Mouse (Mus musculus) cerebellum, adult 9-11 months (tissue): Measurements from ENCODE around the gene Pcdh9.

Experiments used
- DNase-seq: peaks from one replicate; pipeline ENCODE4 v3.0.0; 2022

Pcdh9 gene

DNA sequence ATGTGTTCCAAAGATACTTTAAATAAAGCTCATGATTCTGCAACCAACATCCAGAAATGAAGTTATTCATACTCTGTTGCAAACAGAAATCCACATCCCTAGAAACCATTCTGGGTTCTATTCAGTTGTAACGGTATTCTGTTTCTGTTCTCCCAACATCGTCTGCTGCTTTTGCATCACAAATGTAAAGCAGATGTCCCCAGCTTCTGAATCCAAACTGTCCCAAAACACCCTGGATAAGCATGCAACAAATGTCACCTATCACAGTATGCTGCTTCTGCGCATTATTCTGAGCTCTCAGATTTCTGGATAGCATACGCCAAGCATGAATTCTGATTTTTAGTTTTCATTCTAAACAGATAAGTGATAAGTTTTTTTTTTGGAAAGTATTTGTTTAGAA is 516.3 kb downstream of the Pcdh9 start:
- no peak for DNase-seq

DNA sequence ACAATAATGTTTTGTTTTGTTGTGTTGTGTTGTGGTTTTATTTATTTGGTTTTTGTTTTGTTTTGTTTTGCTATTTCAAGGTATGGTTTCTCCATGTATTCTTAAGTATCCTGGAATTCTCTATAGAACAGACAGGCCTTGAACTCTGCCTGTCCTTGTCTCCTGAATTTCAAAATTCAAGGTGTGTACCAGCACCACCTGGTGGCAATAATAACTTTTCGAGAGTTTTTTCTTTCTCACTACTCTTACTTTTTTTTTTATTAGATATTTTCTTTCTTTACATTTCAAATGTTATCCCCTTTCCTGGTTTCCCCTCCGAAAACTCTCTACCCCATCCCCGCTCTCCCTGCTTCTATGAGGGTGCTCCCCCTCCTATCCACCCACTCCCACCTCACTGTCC is 536.3 kb downstream of the Pcdh9 start:
- DNase-seq, result no peak

DNA sequence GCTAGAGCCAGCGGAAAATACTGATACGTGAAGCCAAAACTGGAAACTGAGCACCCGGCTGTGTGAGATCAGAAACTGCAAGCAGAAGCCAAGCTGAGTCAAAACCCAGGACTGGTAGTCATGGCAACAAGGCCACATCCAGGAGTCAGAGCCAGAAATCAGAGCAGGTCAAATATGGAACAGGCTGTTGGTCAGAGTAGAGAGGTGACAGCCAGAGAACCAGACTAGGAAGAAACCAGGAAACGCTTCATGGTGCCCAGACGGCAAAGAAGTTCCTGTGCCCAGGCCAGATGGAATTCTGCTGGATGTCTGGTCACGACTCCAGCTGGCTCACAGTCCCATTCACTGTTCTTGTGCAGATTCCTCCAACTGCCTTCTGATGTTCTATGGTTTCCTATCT is 539.6 kb downstream of the Pcdh9 start:
- DNase-seq, result peak; percentile 98

DNA sequence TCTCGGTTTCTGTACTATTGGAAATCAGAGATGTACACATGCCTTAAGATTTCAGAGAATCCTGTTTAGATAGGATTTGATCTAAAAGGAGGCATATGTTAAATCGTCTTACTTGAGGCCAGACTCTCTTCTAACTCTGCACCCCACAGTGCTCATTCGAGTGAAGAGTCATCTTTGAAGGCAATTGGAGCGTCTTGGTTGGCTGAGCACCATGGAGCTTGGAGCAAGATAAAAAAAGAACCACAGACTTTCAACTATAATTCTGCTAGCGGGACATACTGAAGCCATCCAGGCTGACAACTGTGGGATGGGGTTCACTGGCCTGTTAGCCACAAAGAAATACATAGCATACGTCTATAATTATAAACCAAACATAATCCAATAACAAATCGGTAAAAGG is 541.3 kb downstream of the Pcdh9 start:
- peak; percentile 66 for DNase-seq

DNA sequence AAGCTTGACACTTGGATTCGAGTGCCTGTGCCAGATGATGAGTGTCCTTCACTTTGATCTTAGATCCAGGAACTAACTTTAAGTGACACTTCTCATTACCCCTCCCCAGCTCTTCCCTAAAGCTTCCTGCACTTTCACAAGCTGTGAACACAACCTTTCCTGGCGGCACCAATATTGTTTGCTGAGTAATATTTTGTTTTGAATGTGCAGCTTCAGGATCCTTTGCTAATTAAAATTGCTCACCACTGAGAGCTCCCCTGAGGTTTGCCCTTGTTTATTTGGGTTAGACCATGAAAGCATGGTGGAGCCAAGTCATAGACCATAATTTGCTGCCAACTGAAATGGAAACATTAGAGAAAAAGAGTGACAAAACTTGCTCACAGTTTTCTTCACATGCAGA is 543.4 kb downstream of the Pcdh9 start:
- DNase-seq, result peak; percentile 20

DNA sequence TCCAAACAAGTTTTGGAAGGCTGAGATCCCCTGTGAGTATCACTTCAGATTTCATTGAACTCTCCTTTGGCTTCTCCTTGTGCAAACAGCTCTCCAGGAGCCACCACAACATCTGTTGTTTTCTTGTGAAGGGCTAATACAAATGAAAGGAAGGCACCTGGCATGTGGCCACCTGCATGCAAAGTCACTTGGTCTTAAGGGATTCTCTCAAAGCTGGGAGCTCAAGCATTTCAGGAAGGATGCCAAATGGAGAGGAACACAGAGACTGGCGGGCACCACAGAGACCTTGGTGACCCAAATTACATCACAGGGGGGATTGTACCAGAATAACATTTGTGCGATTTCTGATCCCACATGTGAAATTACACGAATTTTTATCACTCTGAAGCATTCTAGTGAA is 547.7 kb downstream of the Pcdh9 start:
- peak; percentile 69 for DNase-seq

DNA sequence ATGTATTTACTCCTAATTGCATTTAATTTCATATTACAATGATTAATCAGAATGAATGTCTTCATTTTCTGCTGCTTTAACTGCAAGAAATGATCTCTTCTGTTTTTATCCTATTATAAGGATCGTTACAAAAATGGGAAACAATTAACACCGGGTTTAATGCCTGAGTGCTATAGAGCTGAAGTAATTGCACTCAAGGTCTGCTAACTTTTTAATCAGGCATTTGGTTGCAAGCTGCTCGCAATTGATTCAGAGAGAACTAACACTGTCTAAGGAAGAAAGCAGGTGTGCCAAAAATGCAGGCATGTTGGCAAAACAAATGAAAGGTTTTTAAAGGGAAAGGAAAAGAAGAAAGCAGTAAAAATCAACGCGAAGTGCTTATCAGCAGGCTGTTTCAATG is 549.1 kb downstream of the Pcdh9 start:
- DNase-seq, result no peak

DNA sequence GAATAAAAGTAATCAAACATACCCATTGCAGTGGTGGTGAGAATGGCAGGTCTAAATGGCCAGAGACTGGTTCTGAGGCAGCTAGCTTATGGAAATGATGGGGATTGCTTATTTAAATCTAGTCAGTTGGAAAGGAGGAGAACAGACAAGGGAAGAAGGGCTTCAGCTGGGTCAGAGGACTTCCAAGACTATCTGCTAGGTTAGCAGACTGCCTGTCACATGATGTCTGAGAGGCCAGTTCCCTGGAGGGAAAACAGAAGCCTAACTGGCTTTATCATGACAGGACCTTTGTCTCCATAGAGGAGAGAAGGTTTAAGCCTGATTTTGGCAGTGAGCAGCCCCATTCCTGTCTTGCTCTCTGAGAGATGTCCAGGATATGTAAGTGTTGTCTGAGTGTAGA is 561.2 kb downstream of the Pcdh9 start:
- no peak for DNase-seq

DNA sequence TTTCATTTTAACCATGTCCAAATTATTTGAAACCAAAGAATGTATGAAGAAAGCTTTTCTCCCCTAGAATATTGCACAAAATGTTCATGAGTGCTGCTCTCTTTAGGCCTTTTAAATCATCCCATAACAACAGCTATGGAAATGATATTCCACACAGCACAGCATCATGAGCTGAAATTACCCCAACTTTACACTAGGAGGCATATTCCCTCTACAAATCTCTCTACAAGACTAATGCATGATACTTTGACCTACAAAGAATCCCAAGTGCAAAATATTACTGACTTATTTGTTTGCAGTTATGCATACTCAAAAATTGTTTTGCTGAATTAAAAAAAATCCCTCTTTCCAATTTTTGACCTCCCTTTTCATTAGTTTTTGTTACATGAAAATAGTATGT is 573.1 kb downstream of the Pcdh9 start:
- DNase-seq, result peak; percentile 22

DNA sequence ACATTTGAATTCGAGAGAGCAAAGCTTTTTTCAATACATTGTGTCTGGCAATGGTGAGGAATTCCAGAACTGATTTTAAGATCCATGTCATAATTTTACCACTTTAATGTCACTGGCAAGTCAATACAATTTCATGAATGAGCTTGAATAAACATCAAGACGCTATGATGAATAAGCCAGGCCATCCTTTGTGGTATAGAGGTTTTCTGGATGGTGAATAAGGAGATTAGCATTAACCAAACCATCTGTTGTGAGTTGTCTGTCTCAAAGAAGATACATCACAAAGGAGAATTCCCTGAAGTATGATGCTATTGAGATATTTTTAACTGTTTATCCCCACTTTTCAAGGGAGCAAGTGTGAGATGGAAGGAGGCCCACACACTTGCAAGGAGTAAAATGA is 602.1 kb downstream of the Pcdh9 start:
- DNase-seq, result no peak

DNA sequence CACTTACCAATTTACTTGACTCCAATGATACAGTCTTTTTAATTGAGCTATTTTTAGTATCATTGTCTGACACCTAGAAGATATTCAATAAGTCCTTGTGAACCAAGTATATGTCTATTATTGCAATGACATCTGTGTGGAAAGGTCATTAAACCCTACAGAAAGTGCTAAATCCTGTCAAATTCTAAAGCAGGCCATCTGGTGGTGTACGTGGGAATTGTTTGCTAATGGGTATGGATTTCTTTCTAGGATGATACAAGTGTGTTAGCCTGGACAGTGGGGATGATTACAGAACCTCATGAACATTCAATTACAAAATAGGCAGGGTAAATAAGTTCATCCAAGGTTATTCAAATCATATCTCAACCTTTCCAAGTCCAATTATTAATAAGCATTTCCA is 602.8 kb downstream of the Pcdh9 start:
- no peak for DNase-seq

DNA sequence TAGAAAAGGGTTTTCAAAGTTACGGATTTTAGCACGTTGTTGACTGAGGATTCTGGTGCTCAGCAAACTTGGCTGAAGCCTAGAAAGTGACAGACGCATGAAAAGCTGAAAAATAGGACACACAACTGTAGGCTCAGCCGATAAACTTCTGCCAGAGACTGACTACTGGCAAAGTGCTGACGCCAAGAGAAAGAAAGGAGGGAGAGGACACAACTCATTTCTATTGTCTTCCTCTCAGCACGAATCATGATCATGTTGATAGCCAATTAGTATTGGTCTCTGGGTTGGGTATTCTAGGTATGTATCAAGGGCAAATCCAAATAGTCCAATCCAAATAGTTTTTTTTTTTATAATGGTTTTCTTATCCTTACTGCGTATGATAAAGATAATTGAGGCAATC is 605.3 kb downstream of the Pcdh9 start:
- DNase-seq, result no peak

DNA sequence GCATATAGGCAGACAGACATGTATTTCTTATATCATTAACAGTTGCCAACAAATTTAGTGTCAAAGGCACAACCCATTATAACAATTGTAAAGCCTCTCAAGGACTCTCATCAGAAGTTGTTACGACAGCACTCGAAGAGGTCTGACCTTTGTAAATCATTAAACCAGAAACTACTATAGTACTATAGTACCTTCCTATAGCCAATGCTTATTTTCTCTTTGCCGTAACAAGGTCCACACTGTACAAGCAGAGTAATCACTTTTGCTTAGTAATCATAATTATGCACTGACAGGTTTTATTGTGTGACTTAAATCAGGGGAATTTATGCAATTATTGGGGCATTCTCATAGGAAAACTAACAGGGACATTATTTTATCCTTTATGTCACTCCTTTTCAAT is 606.5 kb downstream of the Pcdh9 start:
- no peak for DNase-seq

DNA sequence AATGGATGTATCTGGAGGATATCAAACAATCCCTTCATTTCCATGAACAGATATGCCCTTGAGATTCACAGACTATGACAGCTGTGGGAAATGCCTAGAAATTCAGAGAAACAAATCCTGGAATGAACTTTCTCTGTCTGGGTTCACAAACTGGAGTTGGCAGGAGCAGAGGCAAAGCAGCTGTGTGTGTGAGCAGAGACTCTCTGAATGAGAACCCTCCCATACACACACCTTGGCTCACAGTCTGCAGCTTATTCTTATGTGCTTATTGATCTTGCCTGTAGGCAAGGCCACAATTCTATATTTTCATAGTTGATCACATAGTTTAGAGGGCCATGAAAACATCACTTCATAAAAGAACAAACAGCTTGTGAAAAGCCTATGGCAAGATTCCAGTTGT is 614.8 kb downstream of the Pcdh9 start:
- no peak for DNase-seq

DNA sequence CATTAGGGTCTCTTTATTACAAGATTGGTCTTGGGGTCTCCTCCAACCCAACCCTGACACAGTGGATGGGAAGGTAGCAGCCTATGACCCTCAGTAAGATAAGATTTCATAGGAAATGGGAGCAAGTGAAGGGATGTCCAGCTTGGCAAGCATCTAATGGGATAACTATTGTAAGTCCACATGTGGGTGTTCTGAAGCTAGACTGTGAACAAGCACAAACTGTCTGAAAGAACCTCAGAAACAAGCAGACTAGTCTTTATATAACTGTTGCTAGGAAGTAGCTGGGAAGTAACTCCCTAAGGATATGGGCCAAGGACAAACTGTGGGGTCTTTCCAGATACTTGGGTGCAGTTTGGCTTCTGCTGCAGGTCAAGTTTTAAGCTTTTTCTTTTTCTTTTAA is 615.7 kb downstream of the Pcdh9 start:
- DNase-seq, result no peak

DNA sequence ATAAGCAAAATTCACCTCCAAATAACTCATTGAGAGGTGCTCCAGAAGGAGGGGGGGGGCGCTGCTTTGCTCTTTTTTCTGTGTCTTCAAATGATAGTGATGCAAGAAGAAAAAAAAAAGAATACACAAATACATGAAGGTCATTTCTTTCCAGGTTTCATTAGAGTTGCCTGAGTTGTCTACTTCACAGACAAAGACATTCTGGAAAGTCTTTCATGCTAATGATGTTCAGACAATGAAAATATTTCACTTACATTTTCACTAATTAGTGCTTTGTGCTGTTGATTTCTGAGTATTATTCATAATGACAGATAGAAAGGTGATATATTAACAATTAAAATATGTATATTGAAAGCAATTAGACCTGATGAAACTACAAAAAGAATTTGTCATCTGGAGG is 637.1 kb downstream of the Pcdh9 start:
- DNase-seq, result no peak

DNA sequence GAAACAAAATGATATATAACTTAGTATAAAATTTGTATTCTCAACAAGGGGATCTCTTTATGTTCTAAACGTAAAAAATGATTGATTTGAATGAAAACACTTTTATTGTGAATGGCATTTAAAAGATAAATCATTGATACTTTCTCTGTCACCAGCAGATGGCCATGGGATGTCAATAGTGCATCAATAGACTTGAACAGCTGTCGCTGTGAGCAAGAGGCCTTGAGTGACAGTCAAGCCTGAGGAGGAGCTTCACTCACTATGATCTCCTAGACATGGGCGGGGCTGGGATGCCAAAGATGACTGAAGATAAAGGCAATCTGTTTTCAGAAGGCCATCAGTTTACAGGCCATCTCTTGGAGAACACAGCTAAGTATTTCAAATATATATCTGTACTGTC is 650.2 kb downstream of the Pcdh9 start:
- no peak for DNase-seq

DNA sequence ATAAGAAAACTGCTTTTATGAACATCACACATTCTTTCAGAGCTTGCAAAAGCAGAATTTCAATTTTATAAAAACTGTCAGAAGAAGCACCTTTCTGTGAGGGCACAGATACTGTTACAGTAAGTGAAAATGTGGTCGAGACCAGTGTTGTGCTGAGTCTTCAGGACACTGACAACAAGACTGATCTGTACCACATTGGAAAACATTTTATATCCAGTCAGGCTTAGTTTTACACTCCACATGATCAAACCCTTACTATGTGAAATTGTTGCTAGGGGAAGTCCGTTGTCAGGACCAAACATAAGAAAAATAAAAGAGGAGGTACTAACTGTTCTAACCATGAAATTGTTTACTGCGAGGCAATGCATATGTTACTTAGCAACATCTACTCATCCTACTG is 656.1 kb downstream of the Pcdh9 start:
- DNase-seq, result no peak

DNA sequence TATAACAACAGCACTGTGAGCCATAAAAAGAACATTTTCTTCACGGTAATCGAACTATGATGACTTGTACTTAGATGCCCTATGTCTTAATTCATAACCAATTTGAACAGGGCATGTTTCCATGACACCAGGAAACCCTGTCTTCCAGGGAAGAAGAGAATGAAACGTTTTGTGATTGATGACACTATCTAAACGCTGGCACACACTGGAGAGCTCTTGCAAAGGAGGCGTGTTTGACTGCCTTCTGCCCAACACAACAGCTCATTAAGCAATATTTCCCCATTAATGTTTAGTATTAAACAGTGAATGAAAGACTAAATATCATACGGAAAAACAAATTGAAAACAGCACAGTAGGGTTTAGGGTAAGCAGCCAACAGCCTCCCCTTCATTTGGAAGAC is 656.9 kb downstream of the Pcdh9 start:
- DNase-seq, result no peak

DNA sequence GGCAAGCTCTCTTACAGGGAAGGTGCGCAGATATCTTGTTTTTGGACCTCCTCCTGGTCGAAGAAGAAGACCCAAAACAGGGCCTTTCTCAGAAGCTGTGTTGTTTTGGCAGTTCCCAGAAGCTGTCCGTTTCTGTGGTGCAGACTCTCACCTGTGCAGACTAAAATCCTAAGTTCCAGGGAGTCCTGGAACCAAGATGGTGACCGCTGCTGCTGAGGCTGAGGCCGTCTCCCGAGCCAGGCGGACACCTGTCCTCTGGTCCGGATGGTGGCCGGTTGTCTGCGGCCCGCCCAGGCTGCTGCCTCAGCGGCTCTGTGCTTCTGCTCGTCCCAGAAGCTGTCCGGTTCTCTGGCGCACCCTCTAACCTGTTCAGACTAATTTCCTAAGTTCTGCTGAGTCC is 675.6 kb downstream of the Pcdh9 start:
- peak; percentile 76 for DNase-seq

DNA sequence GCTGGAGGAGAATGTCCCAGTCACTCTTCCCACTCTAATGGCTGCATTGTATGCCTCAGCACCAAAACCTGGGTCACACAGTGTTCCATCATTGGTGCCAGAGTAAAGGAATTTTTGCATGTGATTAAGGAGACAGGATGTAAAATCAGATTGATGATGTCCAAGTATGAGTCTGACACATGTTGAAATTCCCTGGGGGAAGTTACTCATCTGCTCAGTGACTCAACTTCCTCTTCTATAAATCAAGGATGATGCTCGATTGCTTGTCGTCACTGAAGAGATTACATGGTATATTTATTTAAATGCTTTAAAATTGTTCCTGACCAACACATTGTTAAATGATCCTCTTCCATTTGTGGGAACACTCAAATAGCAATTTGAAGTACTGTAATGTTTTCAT is 690.7 kb downstream of the Pcdh9 start:
- no peak for DNase-seq

DNA sequence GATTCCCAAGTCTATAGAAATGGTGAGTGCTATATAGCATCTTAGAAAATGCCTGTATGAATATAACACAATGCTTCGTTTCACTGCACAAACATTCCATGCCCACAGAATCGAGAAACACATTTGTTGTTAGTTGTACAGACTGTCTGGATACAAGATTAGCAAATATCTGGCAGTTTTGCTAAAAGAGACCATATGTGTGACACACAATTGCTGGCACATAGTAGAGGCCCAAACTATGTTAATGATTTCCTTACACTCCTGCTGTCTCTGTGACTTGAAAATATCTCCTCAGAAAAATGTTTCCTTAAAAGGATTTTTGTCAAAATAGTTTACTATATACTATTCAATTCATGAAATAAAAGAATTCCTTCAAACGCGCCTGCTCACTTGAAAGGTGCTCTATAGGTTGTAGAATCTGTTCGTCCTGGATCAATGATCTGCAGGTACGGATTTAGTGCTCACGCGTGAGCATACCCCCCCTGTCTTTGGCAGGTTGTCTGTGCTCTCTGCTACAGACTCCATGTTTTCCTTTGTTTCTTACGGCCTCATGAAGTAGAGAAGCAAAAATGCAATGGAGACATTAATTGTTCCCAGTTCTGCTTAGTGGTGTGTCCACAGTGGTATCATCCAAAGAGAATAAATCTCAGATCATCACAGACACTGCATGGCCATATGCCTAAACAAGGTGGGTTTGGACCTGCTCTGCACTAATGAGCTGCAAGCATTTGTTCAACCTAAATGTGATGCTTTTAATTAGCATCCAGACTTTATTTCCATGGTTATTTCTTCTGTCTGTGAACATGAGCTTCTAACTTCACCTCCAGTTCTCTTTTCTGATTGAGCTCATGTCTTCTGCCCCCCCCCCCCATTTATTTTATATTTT is 707.6 kb downstream of the Pcdh9 start:
- no peak for DNase-seq

DNA sequence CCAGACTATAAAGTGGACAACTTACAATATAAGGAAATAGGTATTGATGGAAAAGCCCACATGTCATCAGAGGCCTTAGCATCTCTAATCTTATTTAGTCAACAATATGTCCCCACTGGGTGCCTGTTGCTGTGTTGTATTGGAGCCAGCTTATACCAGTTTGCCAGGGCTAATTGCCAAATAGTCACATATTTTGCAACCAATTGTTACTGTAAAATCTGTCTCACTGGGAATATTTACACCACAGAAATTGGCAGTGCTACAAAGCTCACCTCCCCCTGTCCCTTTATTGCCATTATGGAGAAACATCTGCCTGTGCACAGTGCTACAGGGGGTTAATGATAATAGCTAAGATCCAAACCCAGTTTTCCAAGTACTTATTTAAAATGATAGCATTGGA is 721.3 kb downstream of the Pcdh9 start:
- peak; percentile 16 for DNase-seq

DNA sequence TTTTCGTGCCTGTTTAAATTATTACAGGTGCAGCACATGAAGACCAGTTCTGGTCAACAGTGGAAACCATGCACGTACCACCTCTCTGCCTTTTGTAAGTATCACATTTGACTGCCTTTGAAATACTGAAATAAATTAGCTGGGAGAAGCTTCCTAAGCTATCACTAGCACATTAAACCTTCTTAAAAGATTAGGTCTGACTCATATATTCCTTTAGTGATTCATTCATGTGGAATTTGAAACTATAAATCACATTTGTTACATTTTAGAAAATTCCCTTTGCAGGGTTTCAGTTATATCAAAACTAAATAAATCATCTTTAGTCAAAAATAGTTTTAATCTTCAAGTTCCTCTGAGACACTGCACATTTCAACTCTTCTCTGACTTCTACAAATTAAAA is 722.1 kb downstream of the Pcdh9 start:
- no peak for DNase-seq

DNA sequence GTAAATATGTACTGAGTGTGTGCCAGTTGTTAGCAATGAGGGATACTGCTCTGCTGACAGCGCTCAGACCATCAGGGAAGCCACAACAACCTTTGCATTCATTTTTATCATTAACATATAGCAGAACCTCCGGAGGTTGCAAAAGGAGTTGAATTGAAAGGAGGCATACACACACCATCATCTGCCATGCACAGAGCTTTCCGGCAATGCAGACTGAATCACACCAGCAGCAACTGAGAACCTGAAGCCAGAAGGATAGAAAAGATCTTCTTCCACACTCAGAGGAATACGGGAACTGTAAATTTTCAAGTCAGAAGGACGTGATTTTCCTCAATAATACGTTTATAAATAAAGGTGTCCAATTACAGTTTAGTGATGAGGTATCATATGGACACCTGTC is 747.1 kb downstream of the Pcdh9 start:
- DNase-seq, result no peak
